Mouse (Mus musculus) right cerebral cortex, adult 2 months (tissue): ENCODE results near the gene Slc7a11.

Experiments
- DNase-seq, 2 experiments: peaks; one replicate each; pipeline ENCODE4 v3.0.0; 2021 to 2022; ENCODE audit warnings: low spot score in 2 of 2

Slc7a11 gene

DNA sequence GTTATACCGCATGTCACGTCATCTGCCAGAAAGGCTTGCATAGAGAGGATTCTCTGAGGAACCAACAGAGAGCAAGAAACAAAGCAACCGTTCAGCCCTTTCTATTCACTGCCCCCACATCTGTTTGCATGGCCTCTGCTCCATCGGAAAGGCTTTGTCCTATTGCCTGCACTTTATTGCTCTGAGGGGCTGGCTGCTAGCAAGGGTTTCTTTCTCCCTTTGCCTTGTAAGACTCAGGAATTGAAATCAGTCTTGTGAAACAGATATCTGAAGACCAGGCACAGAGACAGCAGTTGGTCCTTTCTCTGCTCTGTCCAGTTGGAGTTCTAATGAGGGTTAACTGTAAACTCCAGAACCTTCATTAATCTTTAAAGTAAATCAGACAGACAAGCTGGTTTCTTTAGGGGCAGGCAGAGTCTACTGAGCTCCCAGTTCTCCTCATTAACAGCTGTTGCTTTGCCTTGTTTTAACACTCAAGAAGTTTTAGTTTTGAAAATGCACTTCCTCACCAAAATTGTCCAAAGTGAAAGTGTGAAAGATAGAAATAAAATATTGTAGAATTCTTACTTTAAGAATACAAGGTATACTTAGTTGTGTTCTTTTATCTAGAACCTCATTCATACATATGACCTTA lies 575.3 kb downstream of the Slc7a11 start:
- DNase-seq, result no peak

DNA sequence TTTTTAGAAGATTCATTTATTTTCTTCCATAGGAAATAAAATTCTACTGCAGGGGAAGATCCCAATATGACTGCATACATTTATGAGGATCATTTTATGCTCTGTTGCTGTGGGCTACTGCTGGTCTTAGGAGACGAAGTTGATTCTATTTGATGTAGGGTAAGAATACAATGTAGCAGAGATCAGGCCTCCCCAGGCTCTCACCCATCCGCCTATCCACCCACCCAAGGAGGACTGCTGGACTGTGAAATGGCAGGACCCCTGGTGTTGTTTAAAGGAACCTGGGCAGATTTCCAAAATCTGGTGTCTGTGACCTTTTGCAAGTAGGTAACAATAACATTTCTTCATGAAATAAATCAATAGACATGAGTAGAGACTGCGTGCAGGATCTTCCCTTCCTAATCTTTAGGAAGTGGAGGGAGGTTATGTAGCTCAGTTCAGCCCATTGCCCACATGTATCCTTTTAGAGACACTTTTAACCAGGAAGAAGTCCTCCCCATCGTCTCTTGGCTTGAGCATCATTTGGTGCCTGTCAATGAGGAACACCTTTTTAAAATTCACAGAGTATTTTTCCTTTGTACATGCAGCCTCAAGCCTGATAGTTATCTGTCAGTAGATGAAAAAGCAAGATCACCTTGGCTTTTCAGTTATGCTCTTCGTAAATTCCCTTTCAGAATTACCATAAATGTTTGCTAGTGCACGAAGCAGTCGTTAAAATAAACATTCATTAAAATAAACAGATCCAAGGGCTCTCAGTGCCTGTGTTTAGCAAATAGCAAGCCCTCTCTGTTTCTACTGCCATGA lies 576.1 kb downstream of the Slc7a11 start:
- no peak for DNase-seq

- DNase-seq, result no peak
Observed at GRCm38 (mm10) chr3:49866061-49866515, 577.3 kb downstream of the Slc7a11 start.

DNA sequence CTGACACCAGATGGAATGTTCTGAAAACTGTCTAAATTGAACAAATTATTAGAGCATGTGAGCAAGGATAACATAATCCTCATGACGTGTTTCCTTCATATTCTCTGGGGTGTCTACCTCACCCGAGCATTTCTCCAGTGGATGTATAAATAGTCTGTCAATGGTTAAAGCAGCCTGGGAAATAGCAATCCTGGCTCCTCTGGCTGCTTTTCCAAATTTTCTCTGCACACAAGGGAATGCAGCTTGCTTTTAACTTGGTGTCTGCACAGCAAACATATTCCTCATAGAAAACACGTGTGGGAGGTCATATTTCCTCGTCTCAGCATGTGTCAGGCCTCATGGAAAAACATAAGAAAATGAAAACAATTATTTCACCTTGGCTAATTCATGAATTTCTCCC lies 586.6 kb downstream of the Slc7a11 start:
- no peak for DNase-seq

DNA sequence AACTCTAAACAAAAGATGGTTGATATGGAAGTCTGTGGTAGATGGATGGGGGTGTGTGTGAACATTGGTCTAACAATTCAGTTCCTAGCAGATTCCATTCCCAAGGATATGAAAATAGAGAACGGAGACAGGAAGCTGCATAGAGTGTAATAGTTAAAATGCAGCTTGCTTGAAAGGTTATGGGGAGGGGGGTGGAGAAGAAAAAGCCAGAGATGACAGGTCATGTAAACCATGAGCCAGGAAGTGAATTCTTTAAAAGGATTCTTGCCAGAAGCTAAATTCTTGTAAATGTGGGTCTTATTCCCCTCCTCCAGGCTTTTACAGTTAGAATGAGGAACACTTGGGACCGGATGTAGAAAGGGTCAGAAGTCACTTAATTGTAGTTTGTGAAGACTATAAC lies 589.1 kb downstream of the Slc7a11 start:
- DNase-seq, result no peak

DNA sequence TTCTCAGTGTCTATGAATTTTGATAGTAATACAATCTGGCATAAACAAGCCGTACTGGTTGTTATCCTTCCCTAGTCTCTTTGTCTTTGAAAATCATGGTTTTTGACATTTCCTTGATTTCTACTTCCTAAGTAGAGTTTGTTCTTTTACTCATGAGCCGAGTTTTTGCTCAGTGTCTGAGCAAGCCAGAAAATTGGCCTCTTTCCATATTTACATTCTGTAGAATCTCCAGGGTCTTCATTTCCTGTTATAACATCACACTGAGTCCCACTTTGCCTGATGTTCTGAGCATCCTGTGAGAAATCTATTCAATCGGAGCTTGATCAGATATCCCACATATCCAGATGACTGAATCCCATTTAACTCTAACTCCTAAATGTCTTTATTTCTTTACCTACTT lies 600.4 kb downstream of the Slc7a11 start:
- DNase-seq, result no peak
